Mouse (Mus musculus) testis, adult 2 months (tissue): ENCODE data around the gene Ccdc97. TPM values are rescaled to one million over a fixed set of nuclear protein-coding genes. Genes with fewer than 3 reads are reported as not detected.

Experiments
- H3K27ac ChIP-seq: fragments of 200-500 bp; 2 replicates; pipeline ENCODE4 v1.5.1; 2012; ENCODE audit warnings: low read depth, low read length; ENCODE audit not compliant: control insufficient read depth, insufficient read depth
- H3K27me3 ChIP-seq: fragments of 200-500 bp; 2 replicates; pipeline ENCODE4 v1.6.1; 2012; ENCODE audit warnings: mild to moderate bottlenecking, low read length, moderate library complexity; ENCODE audit not compliant: control insufficient read depth, insufficient read depth
- H3K36me3 ChIP-seq: fragments of 200-500 bp; 2 replicates; pipeline ENCODE4 v1.6.1; 2012; ENCODE audit warnings: mild to moderate bottlenecking, low read length; ENCODE audit not compliant: control insufficient read depth, insufficient read depth
- H3K4me1 ChIP-seq: fragments of 200-500 bp; 2 replicates; pipeline ENCODE4 v1.6.1; 2012; ENCODE audit warnings: low read length; ENCODE audit not compliant: control insufficient read depth, insufficient read depth
- H3K4me3 ChIP-seq: fragments of 200-500 bp; 2 replicates; pipeline ENCODE4 v1.5.1; 2012; ENCODE audit warnings: low read depth, mild to moderate bottlenecking, low read length, moderate library complexity, mixed read lengths; ENCODE audit not compliant: control insufficient read depth
- CTCF ChIP-seq: fragments of 200-500 bp; IDR thresholded peaks from 2 replicates; pipeline ENCODE4 v1.5.1; 2012; ENCODE audit warnings: low read depth, mild to moderate bottlenecking, inconsistent platforms, low read length, moderate library complexity; ENCODE audit not compliant: control insufficient read depth, insufficient read depth, insufficient replicate concordance
- POLR2A ChIP-seq: fragments of 200-500 bp; IDR thresholded peaks from 2 replicates; pipeline ENCODE4 v1.6.1; 2012; ENCODE audit warnings: low read depth, mild to moderate bottlenecking, inconsistent platforms, low read length, moderate library complexity; ENCODE audit not compliant: control insufficient read depth
- polyA plus RNA-seq: library from polyadenylated mRNA; depleted of rRNA; stranded (reverse); fragments of >200 nt; gene quantifications from 2 replicates; pipeline ENCODE4 v1.2.3, GENCODE M21; 2012

The Ccdc97 gene
- polyA plus RNA-seq, 1 experiment: 74.3 TPM

GRCm38 (mm10) chr7:25680514-25681258 is 38.2 kb downstream of the Ccdc97 start, which contains the start of gene B9d2:
Gene B9d2 (plus strand): TSS chr7:25680780.
- Histone ChIP-seq H3K4me3 (peak within 1 kb of the TSS; percentile 98), H3K27me3 (no peaks in the 10 kb centered on the region), H3K4me1 (peaks cover 17% of the 10 kb centered on the region), H3K36me3 (no peaks in the 10 kb centered on the region), H3K27ac (peak within 1 kb of the TSS; percentile 99)
- TF ChIP-seq POLR2A: peak; percentile 75
- no peak for TF ChIP-seq CTCF

- Histone ChIP-seq H3K36me3 (no peaks in the 10 kb centered on the region), H3K27me3 (no peaks in the 10 kb centered on the region), H3K27ac (peak overlapping the region; percentile 99), H3K4me3 (peak overlapping the region; percentile 98; the same call in 1 of the 2 replicates), H3K4me1 (peaks cover 22% of the 10 kb centered on the region)
- TF ChIP-seq CTCF: no peak
- TF ChIP-seq POLR2A: no peak
Measured at GRCm38 (mm10) chr7:25679971-25680370, 38.9 kb downstream of the Ccdc97 start.

- Histone ChIP-seq H3K36me3 (no peaks in the 10 kb centered on the region), H3K27ac (no peak overlapping the region), H3K27me3 (no peaks in the 10 kb centered on the region), H3K4me3 (no peak overlapping the region), H3K4me1 (peaks cover 26% of the 10 kb centered on the region)
- no peak for TF ChIP-seq CTCF
- TF ChIP-seq POLR2A: no peak
Measured at GRCm38 (mm10) chr7:25677013-25677412, 41.9 kb downstream of the Ccdc97 start.

- no peaks in the 10 kb centered on the region for H3K27me3 ChIP-seq
- no peak overlapping the region for H3K4me3 ChIP-seq
- H3K4me1 ChIP-seq: peaks cover 22% of the 10 kb centered on the region
- TF ChIP-seq POLR2A: no peak
- no peak for TF ChIP-seq CTCF
- H3K36me3 ChIP-seq: no peaks in the 10 kb centered on the region
- H3K27ac ChIP-seq: no peak overlapping the region
Measured at GRCm38 (mm10) chr7:25676085-25676781, 42.7 kb downstream of the Ccdc97 start.

- Histone ChIP-seq H3K4me3 (no peak overlapping the region), H3K4me1 (peaks cover 20% of the 10 kb centered on the region), H3K36me3 (no peaks in the 10 kb centered on the region), H3K27ac (no peak overlapping the region), H3K27me3 (no peaks in the 10 kb centered on the region)
- TF ChIP-seq CTCF: no peak
- TF ChIP-seq POLR2A: no peak
Measured at GRCm38 (mm10) chr7:25675405-25675804, 43.5 kb downstream of the Ccdc97 start.

GRCm38 (mm10) chr7:25674719-25675300 is 44.1 kb downstream of the Ccdc97 start, which contains the start of gene Tmem91:
Gene Tmem91 (minus strand): TSS chr7:25675166.
- H3K36me3 ChIP-seq: no peaks in the 10 kb centered on the region
- H3K4me3 ChIP-seq: peak within 1 kb of the TSS; percentile 27
- TF ChIP-seq CTCF (0 out of 2 replicates have a peak, but pooled peaks have one; percentile 7), POLR2A (no peak)
- H3K4me1 ChIP-seq: peaks cover 17% of the 10 kb centered on the region
- no peak within 1 kb of the TSS for H3K27ac ChIP-seq
- no peaks in the 10 kb centered on the region for H3K27me3 ChIP-seq

GRCm38 (mm10) chr7:25674297-25674696 is 44.6 kb downstream of the Ccdc97 start:
- Histone ChIP-seq H3K36me3 (no peaks in the 10 kb centered on the region), H3K27me3 (no peaks in the 10 kb centered on the region), H3K27ac (no peak overlapping the region), H3K4me3 (no peak overlapping the region), H3K4me1 (peaks cover 17% of the 10 kb centered on the region)
- TF ChIP-seq POLR2A: peak; percentile 24; the same call in 1 of the 2 replicates
- no peak for TF ChIP-seq CTCF
